Mouse (Mus musculus) liver, embryonic 13.5 days (tissue): ENCODE data around the gene Dyrk2. TPM values are rescaled to one million over a fixed set of nuclear protein-coding genes. Genes with fewer than 3 reads are reported as not detected.

Source experiments
- ATAC-seq: fragments of 200-750 bp; cut with Nextera tagmentation; 2 replicates; pipeline ENCODE4 v1.8.0; 2017; ENCODE audit warnings: low read depth, mild to moderate bottlenecking, moderate number of reproducible peaks, moderate library complexity
- DNase-seq: peaks from one replicate; pipeline ENCODE4 v3.0.0; 2022
- H3K27ac ChIP-seq: fragments of 300-500 bp; sonication (generic); 2 replicates; pipeline ENCODE4 v1.5.1; 2015; ENCODE audit warnings: moderate library complexity, mild to moderate bottlenecking, inconsistent platforms
- H3K27me3 ChIP-seq: fragments of 300-500 bp; sonication (generic); 2 replicates; pipeline ENCODE4 v1.6.1; 2015; ENCODE audit warnings: mild to moderate bottlenecking, inconsistent platforms
- H3K36me3 ChIP-seq: fragments of 300-500 bp; sonication (generic); 2 replicates; pipeline ENCODE4 v1.6.1; 2015; ENCODE audit warnings: mild to moderate bottlenecking, inconsistent platforms
- H3K4me1 ChIP-seq: fragments of 300-500 bp; sonication (generic); replicated peaks from 2 replicates; pipeline ENCODE4 v1.6.1; 2015; ENCODE audit warnings: inconsistent platforms
- H3K4me2 ChIP-seq: fragments of 300-500 bp; sonication (generic); 2 replicates; pipeline ENCODE4 v1.6.1; 2015; ENCODE audit warnings: inconsistent platforms, mild to moderate bottlenecking, moderate library complexity
- H3K4me3 ChIP-seq: fragments of 300-500 bp; sonication (generic); replicated peaks from 2 replicates; pipeline ENCODE4 v1.5.1; 2015; ENCODE audit warnings: mild to moderate bottlenecking, inconsistent platforms
- H3K9ac ChIP-seq: fragments of 300-500 bp; sonication (generic); 2 replicates; pipeline ENCODE4 v1.6.1; 2015; ENCODE audit warnings: mild to moderate bottlenecking, inconsistent platforms
- H3K9me3 ChIP-seq: fragments of 300-500 bp; sonication (generic); replicated peaks from 2 replicates; pipeline ENCODE4 v1.6.1; 2016; ENCODE audit warnings: inconsistent platforms
- whole genome bisulfite sequencing: fragments of 180-500 bp; shearing (Covaris S2); methylation state at CpG from one replicate; pipeline ENCODE4 v1.1.7; 2015; ENCODE audit not compliant: insufficient replicate concordance; 5-methylcytosine and 5-hydroxymethylcytosine counted together
- polyA plus RNA-seq: library from polyadenylated mRNA; unstranded; fragments of >200 nt; fragmentation: Nextera tagmentation; extraction: Ambion mirVana; gene quantifications from 2 replicates; pipeline ENCODE4 v1.2.1, GENCODE M21; 2015

Dyrk2 gene
- 1.9 and 2.5 TPM in 2 replicates for polyA plus RNA-seq

DNA sequence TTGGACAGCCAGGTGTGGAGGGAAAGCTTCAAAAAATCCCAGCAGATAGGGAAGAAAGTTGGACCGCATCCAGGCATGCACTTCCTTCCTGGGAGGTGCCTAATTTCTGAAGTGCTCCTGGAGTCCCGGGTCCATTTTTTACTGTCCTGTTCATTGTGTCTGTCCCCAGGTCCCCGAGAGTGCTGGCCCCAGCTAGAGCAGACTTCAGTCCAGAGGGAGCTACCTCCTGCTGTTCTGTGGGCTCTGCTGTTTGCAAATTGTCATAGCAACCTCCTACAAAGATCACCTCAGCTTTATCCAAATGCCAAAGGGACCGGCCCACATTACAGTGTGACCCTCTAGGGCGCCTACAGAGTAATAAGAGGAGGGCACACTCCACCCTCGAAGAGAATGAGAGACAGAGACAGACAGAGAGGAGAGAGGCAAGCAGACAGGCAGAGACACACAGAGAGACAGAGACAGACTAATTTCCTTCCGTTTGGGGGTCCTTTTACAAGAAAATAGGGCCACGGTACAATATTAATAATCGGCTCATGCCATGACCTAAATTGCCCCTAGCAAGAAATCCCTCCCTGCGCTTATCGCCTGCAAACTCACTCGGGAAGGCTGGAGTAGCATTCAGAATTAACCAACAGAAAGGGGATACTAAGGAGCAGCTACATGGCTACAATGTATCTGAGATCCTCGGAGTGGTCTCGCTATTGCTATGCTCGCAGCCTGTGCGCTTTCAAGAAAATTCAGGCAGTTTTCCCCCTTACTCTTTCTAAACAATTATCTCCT is at the start of gene Dyrk2:
TSS of gene Dyrk2 (minus strand) at position 9 of the 780 bp plus-strand sequence.
- peak within 1 kb of the TSS; percentile 89 for H3K4me2 ChIP-seq
- peak within 1 kb of the TSS; percentile 79 for H3K4me3 ChIP-seq
- no peaks in the 10 kb centered on the region for H3K9me3 ChIP-seq
- DNase-seq (peak; percentile 2), ATAC-seq (no peak)
- H3K36me3 ChIP-seq, result no peaks in the 10 kb centered on the region
- peaks cover 16% of the 10 kb centered on the region for H3K27me3 ChIP-seq
- 19% methylated on average over 16 of the region's 16 CpGs for WGBS
- H3K27ac ChIP-seq, result peak within 1 kb of the TSS; percentile 64
- H3K9ac ChIP-seq, result peak within 1 kb of the TSS; percentile 83
- H3K4me1 ChIP-seq, result peaks cover 35% of the 10 kb centered on the region

- no peaks in the 10 kb centered on the region for H3K9me3 ChIP-seq
- H3K27ac ChIP-seq, result no peak overlapping the region
- ATAC-seq, result no peak
- 69% methylated on average over 10 of the region's 10 CpGs for WGBS
- no peak overlapping the region for H3K4me2 ChIP-seq
- H3K4me1 ChIP-seq, result no peaks in the 10 kb centered on the region
- H3K4me3 ChIP-seq, result no peak overlapping the region
- no peaks in the 10 kb centered on the region for H3K27me3 ChIP-seq
- no peak overlapping the region for H3K9ac ChIP-seq
- no peak for DNase-seq
- H3K36me3 ChIP-seq, result no peaks in the 10 kb centered on the region
Observed at GRCm38 (mm10) chr10:118902625-118903024, 32.6 kb upstream of the Dyrk2 start.

- 38% methylated on average over 3 of the region's 3 CpGs for WGBS
- H3K36me3 ChIP-seq, result no peaks in the 10 kb centered on the region
Observed at GRCm38 (mm10) chr10:118893645-118894044, 23.6 kb upstream of the Dyrk2 start.

GRCm38 (mm10) chr10:118884126-118884525 is 14.1 kb upstream of the Dyrk2 start:
- H3K4me1 ChIP-seq, result 0 out of 2 replicates have a peak, but pooled peaks cover 6% of the 10 kb centered on the region
- H3K27ac ChIP-seq, result no peak overlapping the region
- no peaks in the 10 kb centered on the region for H3K9me3 ChIP-seq
- H3K27me3 ChIP-seq, result no peaks in the 10 kb centered on the region
- H3K36me3 ChIP-seq, result no peaks in the 10 kb centered on the region
- WGBS, result 69% methylated on average over 2 of the region's 2 CpGs
- no peak overlapping the region for H3K9ac ChIP-seq
- H3K4me3 ChIP-seq, result no peak overlapping the region
- ATAC-seq, result no peak
- no peak for DNase-seq
- H3K4me2 ChIP-seq, result no peak overlapping the region

More at GRCm38 (mm10) chr10:118893645-118894044, 23.6 kb upstream of the Dyrk2 start:
- DNase-seq (no peak), ATAC-seq (no peak)
- Histone ChIP-seq H3K4me3 (no peak overlapping the region), H3K4me1 (no peaks in the 10 kb centered on the region), H3K9ac (no peak overlapping the region), H3K4me2 (no peak overlapping the region), H3K27me3 (no peaks in the 10 kb centered on the region), H3K9me3 (no peaks in the 10 kb centered on the region), H3K27ac (no peak overlapping the region)

- H3K4me2 ChIP-seq, result no peak overlapping the region
- H3K9ac ChIP-seq, result no peak overlapping the region
- ATAC-seq (no peak), DNase-seq (no peak)
- 38% methylated on average over 11 of the region's 11 CpGs for WGBS
- no peaks in the 10 kb centered on the region for H3K9me3 ChIP-seq
- no peak overlapping the region for H3K4me3 ChIP-seq
- H3K36me3 ChIP-seq, result no peaks in the 10 kb centered on the region
- H3K27ac ChIP-seq, result no peak overlapping the region
- H3K4me1 ChIP-seq, result 0 out of 2 replicates have a peak, but pooled peaks cover 6% of the 10 kb centered on the region
- no peaks in the 10 kb centered on the region for H3K27me3 ChIP-seq
Observed at GRCm38 (mm10) chr10:118883317-118883716, 13.3 kb upstream of the Dyrk2 start.

DNA sequence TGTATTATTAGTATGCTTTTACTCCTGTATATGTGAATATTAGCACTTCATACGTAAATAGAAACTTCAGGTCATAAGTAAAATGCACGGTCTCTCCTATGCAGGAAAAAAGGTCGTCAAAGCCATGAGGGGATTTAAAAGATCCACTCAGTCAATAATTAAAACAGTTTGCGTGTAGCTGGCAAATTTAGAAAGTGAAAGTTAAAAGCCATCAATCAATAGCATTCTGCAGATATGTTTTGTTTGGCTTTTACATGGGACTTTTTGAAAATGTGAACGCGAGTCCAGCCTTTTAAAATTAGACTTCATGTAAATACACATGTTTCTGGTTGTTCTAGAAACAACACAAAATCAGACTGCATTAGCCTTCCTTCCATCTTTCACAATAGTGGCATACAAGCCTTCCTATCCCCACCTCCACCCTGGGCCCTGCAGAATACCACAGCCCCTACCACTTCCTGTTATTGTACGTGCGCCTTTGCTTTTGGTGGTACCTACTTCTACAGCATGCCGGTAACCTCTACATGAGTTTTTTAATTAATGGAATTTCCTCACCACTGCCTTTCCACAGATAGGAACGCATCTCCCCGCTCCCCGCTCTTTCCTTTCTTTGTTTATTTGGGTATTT is 12.4 kb upstream of the Dyrk2 start:
- no peaks in the 10 kb centered on the region for H3K36me3 ChIP-seq
- DNase-seq, result no peak
- peak overlapping the region; percentile 12; the same call in 1 of the 2 replicates for H3K4me2 ChIP-seq
- H3K4me1 ChIP-seq, result 0 out of 2 replicates have a peak, but pooled peaks cover 6% of the 10 kb centered on the region
- no peak overlapping the region for H3K4me3 ChIP-seq
- H3K9ac ChIP-seq, result no peak overlapping the region
- no peak overlapping the region for H3K27ac ChIP-seq
- WGBS, result 35% methylated on average over 12 of the region's 12 CpGs
- no peaks in the 10 kb centered on the region for H3K9me3 ChIP-seq
- H3K27me3 ChIP-seq, result no peaks in the 10 kb centered on the region
- no peak for ATAC-seq

GRCm38 (mm10) chr10:118880776-118881175 is 10.8 kb upstream of the Dyrk2 start:
- Histone ChIP-seq H3K27me3 (no peaks in the 10 kb centered on the region), H3K4me1 (0 out of 2 replicates have a peak, but pooled peaks cover 6% of the 10 kb centered on the region), H3K9ac (no peak overlapping the region), H3K4me2 (no peak overlapping the region), H3K27ac (no peak overlapping the region), H3K4me3 (no peak overlapping the region), H3K9me3 (no peaks in the 10 kb centered on the region), H3K36me3 (no peaks in the 10 kb centered on the region)
- 62% methylated on average over 2 of the region's 2 CpGs for WGBS
- DNase-seq (no peak), ATAC-seq (no peak)

GRCm38 (mm10) chr10:118872196-118872595 is 2.2 kb upstream of the Dyrk2 start:
- H3K9me3 ChIP-seq, result no peaks in the 10 kb centered on the region
- H3K4me3 ChIP-seq, result no peak overlapping the region
- H3K27ac ChIP-seq, result no peak overlapping the region
- H3K4me1 ChIP-seq, result peaks cover 21% of the 10 kb centered on the region
- H3K4me2 ChIP-seq, result no peak overlapping the region
- DNase-seq (no peak), ATAC-seq (no peak)
- H3K9ac ChIP-seq, result no peak overlapping the region
- 76% methylated on average over 2 of the region's 2 CpGs for WGBS
- H3K36me3 ChIP-seq, result no peaks in the 10 kb centered on the region
- H3K27me3 ChIP-seq, result peaks cover 16% of the 10 kb centered on the region

DNA sequence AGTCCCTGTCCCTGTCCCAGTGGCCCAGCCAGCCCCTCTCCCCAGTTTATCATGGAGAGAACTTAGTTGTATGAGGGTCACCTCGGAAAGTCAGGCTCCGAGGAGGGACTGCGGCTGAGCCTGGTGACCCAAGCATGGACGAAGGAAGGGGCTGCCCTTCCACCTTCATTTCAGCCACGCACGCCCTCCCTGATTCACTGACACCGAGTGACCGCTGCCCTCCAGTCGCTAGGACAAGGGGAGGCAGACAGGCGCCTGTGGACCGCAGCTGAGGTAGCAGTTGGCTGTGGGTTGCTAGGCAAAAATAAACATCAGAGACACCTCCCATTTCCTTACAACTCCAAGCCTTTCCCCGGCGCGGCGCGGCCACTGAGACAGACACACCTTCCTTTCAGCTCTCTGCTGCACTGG is 413 bp downstream of the Dyrk2 start:
- H3K4me2 ChIP-seq, result peak overlapping the region; percentile 89
- WGBS, result under 1% methylated on average over 16 of the region's 16 CpGs
- peak overlapping the region; percentile 79 for H3K4me3 ChIP-seq
- H3K27ac ChIP-seq, result peak overlapping the region; percentile 64
- peak; percentile 40 for DNase-seq
- ATAC-seq, result peak; percentile 64
- peak overlapping the region; percentile 59 for H3K9ac ChIP-seq
- peaks cover 16% of the 10 kb centered on the region for H3K27me3 ChIP-seq
- peaks cover 35% of the 10 kb centered on the region for H3K4me1 ChIP-seq
- H3K9me3 ChIP-seq, result no peaks in the 10 kb centered on the region
- 0 out of 2 replicates have a peak, but pooled peaks cover 4% of the 10 kb centered on the region for H3K36me3 ChIP-seq

DNA sequence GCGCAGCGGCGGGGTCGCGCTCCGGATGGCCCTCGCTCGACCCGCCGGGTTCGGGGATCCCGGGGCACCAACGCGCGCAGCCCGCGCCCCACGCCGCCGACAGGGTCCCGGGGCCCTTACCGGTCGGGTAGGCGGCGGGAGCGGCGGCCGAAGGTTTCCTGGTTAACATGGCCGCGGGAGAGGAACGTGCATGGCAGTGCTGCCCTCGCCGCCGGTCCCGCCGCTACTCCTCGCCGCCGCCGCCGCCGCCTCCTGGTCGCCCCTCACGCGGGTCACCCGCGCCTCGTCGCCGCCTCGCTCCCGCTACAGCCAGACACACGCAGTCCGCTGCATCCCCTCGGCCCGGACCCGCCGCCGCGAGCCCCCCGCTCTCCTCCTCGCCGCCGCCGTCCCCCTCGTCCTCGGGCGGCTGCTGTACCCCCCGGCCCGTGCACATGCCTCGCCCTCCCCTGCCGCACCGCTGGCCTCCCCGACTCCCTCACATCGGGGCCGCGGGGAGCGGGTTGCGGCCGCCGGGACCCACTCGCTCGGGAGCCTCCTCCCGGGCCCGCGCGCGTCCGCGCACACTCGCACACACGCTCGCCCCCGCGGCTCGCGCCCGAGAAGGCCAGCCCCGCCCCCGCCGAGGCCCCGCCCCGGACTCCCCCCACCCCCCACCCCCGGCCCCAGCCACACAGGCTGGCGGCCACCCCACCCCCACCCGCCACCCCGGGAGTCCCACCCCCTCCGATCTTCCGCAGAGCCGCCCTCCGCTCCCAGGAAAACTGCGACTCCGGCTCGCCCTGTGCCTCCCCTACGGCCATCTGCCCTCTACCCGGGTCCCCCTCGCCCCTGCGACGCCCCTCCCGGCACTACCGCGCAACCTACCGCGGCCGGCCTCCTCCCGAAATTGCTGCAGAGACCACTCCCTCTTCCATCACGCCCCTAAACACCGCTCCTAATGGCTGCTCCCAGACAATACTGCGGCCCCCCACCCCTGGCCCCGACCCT is 1.1 kb downstream of the Dyrk2 start:
- Histone ChIP-seq H3K27me3 (peaks cover 16% of the 10 kb centered on the region), H3K4me2 (peak overlapping the region; percentile 89), H3K4me3 (peak overlapping the region; percentile 79), H3K27ac (peak overlapping the region; percentile 74), H3K9me3 (no peaks in the 10 kb centered on the region), H3K36me3 (peaks cover 10% of the 10 kb centered on the region), H3K9ac (peak overlapping the region; percentile 83), H3K4me1 (peaks cover 35% of the 10 kb centered on the region)
- DNase-seq (peak; percentile 46), ATAC-seq (peak; percentile 68)
- WGBS, result under 1% methylated on average over 110 of the region's 130 CpGs
